Mouse (Mus musculus) stomach, adult 2 months (tissue): Measurements from ENCODE around the gene Foxc2. TPM values are rescaled to one million over a fixed set of nuclear protein-coding genes. Genes with fewer than 3 reads are reported as not detected.

ENCODE experiments used
- polyA plus RNA-seq: library from polyadenylated mRNA; depleted of rRNA; stranded (reverse); fragments of >200 nt; gene quantifications from 2 replicates; pipeline ENCODE4 v1.2.3, GENCODE M21; 2012; rRNA removed

The Foxc2 gene
- 0.92 and 0.98 TPM in 2 replicates for polyA plus RNA-seq

DNA sequence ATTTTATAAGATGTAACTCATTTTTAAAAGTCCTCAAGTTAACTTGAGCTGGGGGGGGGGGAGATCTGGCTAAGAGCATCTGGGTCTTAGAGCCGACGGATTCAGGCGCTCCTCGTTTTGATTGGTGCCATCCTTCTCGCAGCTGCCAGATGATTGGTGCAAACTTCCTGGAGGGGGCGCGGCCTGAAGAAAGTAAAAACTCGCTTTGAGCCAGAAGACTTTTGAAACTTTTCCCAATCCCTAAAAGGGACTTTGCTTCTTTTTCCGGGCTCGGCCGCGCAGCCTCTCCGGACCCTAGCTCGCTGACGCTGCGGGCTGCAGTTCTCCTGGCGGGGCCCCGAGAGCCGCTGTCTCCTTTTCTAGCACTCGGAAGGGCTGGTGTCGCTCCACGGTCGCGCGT is at the start of gene Foxc2:
TSS of gene Foxc2 (plus strand) at position 224 of the 400 bp plus-strand sequence.

DNA sequence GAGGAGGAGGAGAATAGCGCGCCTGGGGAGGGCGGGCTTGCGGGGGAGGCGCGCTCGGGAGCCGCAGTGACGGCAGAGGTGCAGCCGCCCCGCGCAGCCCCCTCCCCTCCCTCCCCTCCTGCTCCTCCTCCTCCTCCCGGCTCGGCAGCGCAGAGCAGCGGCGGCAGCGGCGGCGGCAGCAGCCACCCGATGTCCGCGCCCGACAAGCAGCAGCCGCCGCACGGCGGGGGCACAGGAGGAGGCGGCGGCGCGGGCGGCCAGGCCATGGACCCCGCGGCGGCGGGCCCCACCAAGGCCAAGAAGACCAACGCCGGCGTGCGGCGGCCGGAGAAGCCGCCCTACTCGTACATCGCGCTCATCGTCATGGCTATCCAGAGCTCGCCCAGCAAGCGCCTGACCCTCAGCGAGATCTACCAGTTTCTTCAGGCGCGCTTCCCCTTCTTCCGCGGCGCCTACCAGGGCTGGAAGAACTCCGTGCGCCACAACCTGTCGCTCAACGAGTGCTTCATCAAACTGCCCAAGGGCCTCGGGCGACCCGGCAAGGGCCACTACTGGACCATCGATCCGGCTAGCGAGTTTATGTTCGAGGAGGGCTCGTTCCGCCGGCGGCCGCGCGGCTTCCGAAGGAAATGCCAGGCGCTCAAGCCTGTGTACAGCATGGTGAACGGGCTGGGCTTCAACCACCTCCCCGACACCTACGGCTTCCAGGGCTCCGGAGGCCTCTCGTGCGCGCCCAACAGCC is 31.6 kb upstream of the Foxc2 start, which contains the start of gene Foxf1:
TSS of gene Foxf1 (plus strand) at position 177 of the 742 bp plus-strand sequence.

DNA sequence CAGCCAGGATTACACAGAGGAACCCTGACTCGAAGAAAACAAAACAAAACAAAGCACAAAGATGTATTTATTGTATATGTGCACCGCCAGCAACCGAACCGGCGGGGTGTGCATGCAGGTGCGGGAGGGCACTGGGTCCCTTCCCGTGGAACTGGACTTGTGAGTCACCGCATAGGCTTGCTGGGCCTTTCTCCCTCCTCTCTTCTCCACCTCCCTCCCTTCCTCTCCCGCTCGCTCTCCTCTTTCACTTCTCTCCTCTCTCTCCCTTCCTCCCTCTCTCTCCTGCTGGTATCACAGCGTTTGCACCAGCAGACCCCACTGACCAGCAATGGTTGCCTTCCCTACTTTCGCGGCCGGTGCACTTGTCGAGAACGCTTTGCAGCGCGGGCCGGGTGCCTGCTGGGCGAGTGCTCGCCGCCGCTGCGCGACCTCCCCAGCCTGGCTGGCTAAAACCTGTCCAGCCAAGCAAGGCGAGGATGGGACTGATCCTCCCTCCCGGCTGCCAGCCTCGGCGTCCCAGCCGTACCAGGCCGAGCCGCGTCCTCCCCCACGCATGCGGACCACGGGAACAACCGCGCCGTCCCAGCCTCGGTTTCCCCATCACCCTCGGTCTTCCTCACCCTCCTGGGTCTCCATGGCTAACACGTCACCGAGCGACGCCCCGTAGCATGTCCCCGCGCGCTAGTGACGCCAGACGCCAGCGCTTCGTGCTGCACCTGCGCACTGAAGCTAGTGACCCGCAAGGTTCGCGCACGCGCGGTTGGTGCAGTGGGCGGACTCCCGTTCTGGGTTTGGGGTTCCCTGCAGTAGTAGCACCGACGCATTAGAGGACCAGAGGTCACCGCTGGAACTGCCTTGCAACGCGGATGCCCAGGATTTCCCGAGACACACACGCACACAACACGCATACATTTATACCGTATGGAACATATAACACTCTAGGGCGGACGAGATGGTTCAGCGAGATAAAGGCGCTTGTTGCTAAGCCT is 8.0 kb upstream of the Foxc2 start, which contains the start of gene Mthfsd:
TSS of gene Mthfsd (minus strand) at position 725 of the 989 bp plus-strand sequence.

DNA sequence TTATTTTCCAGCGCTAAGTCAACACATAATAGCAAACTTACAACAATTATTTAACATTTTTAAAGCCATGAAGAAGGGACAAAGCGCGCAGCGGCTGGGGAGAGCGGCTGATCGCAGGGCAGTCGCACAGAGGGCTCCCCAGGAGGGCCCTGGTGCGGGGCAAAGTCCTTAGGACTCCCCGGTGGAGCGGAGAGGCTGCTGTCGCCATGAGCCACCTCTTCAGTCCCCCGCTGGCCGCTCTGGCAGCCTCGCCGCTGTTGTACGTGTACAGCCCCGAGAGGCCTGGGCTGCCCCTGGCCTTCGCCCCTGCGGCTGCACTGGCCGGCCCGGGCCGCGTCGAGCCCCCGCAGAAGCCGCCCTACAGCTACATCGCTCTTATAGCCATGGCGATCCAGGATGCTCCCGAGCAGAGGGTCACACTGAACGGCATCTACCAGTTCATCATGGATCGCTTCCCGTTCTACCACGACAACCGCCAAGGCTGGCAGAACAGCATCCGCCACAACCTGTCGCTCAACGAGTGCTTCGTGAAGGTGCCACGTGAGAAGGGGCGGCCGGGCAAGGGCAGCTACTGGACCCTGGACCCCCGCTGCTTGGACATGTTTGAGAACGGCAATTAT is 11.9 kb downstream of the Foxc2 start, which contains the start of gene Foxl1:
TSS of gene Foxl1 (plus strand) at position 185 of the 620 bp plus-strand sequence.

Other genes starting within 250 kb of the Foxc2 start
- gene Foxf1, start 31.8 kb upstream of the Foxc2 start, polyA plus RNA-seq: 32.6 and 48.8 TPM in 2 replicates
- 25.9 and 32.2 TPM in 2 replicates for gene Mthfsd, start 7.8 kb upstream of the Foxc2 start, polyA plus RNA-seq
- gene Foxl1, start 11.8 kb downstream of the Foxc2 start, polyA plus RNA-seq: 1.6 and 2.4 TPM in 2 replicates